Mouse (Mus musculus): ENCODE measurements around the gene Kcnq4. TPM values are rescaled to one million over a fixed set of nuclear protein-coding genes. Genes with fewer than 3 reads are reported as not detected.

The Kcnq4 gene
- total RNA-seq, 2 experiments from 2014 or later = 2.4 to 2.6 TPM

DNA sequence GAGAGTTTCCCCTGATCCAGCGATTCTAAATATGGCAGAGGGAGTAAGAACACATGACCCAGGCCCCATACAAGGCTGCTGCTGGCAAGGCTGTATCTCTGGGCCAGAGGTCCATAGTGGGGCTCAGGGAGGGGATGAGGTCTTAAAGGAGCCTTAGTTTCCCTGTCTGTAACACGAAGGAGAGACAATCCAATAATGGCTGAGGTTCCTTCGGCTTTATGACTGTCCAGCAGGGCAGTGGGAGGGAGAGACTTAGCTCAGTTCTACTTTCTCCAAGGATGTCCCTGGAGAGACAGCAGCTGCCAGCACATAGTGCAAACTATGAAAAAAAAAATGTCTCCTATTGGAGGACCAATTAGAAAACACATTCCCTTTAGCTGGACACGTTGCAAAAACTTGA is 22.2 kb downstream of the Kcnq4 start:
- intact Hi-C loops (cut with DNase I) = no loop called here
- DNase-seq = peak; percentile 29 to 34

DNA sequence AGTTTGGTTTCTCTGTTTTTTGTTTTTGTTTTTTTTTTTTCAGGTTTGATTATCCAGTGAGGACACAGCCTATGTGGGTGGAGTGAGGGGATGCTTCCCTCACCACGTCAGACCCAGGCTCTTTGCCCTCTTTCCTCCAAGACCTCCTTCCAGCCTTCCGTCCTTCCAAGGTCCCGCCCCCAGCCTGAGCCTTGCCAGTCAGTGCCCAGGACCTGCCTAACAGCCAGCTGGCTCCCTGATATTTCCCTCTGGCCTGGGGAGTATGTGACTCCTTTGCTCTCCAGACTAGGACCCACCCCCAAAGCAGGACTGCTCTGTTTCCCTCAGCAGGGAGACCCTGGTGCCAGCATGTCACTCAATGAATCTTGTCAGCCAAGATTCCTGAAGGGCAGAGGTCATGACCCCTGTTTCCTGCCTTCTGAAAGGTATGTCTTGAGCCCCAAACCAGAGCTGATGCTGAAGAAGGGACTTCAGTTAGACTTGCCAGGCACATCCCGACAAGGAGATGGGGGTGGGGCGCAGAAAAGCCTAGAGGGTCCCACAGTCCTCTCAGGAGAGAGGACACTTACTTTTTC is 22.8 kb downstream of the Kcnq4 start:
- intact Hi-C loops (cut with DNase I) = no loop called here
- peak in 1 of 2 experiments; percentile 23 for DNase-seq

DNA sequence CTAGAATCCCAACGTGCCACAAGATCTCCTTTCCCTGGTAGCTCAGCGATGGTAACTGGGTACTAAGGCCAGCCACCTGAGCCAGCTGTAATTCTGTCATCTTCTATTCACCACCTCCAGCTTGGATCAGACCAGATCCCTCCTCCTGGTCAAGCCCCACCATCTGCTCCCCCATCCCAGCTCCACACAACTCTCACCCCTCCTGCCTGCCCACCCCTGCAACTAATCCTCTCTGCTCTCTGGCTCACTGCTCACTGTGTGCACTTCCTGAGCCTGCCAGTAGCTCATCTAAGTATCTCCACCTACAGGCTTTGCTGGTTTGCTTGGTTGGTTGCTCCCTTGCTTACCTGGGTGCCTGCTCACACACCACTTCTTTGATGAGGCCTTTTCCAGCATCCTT is 26.8 kb downstream of the Kcnq4 start:
- intact Hi-C loops (cut with DNase I) = no loop called here

DNA sequence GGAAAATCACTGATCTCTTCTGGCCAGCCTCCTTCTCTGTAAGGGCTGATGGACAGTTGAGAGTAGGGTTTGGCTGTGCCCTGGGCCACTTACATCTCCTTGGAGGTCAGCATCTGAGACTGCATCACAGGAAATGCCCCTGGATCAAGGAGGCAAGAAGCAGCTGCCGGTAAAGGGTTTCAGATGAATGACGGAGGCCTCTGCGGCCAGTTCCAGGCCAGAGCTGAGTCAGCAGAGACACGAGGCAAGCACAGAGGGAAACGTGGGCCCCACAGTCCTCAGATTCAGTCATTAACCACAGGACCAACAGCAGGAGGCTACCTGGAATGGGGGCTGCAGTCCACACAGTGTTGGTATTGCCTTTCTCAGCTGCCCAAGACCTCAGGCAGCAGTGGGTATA is 29.3 kb downstream of the Kcnq4 start:
- intact Hi-C loops (cut with DNase I) = no loop called here
- no peak for DNase-seq

More for the DNA sequence above, 26.8 kb downstream of the Kcnq4 start:
- no peak for DNase-seq

DNA sequence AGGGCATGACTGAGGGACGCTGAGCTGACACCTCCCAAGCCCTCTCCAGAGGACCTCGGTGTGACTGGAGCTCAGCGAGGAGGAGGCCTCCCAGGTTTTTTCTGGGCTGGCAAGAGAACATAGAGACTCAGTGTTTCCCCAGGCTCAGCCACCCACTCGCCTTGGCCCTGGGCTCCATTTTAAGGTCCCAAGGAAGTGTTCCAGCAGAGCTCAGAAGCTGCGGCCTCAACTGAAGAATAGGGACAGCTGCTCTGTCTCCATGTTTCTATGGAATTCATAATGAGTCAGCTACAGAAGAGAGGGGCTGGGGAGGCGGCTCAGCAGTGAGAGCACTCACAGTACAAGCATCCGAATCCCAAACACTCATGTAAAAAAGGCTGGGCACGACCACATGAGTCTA is 30.8 kb downstream of the Kcnq4 start:
- intact Hi-C loops (cut with DNase I) = no loop called here
- no peak for DNase-seq

DNA sequence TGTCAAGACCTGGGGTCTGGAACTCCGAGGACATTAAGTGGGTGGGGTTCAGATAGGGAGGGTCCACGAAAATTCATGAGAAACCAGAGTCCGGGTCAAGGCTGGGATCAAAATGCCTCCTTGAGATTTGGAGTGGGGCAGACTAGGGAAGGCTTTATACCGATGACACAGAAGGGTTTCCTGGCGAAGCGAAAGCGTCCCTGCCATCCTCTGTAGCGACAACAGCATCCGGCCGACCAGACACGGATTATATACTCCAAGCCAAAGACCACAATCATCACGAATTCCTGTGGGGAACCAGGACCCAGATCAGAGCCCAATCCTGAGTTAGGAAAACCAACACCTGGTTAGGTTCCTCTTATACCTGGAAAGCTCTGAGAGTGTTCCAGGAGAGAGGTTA is 31.6 kb downstream of the Kcnq4 start:
- DNase-seq = no peak
- intact Hi-C loops (cut with DNase I) = no loop called here

DNA sequence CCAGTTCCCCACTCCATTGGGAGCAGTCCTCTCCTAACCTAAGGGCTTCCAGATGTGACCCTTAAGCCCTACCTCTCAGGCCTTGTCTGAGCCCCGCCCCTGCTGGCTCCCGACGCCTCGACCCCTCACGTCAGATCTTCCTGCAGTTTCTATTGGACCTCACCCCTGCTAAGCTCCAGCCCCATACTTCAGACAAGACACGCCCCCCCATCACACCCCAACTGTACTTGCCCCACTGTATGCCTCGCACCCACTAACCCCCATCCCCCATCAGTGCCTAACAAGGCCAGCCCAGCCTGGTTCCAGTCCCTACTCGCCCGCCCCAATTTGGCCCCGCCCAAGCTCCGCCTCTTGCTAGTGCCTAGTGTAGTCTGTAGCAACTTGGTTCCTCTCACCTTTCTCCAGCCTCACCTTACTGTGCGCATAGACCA is 32.3 kb downstream of the Kcnq4 start:
- intact Hi-C loops (cut with DNase I) = no loop called here
- DNase-seq = peak in 1 of 2 experiments; percentile 47

DNA sequence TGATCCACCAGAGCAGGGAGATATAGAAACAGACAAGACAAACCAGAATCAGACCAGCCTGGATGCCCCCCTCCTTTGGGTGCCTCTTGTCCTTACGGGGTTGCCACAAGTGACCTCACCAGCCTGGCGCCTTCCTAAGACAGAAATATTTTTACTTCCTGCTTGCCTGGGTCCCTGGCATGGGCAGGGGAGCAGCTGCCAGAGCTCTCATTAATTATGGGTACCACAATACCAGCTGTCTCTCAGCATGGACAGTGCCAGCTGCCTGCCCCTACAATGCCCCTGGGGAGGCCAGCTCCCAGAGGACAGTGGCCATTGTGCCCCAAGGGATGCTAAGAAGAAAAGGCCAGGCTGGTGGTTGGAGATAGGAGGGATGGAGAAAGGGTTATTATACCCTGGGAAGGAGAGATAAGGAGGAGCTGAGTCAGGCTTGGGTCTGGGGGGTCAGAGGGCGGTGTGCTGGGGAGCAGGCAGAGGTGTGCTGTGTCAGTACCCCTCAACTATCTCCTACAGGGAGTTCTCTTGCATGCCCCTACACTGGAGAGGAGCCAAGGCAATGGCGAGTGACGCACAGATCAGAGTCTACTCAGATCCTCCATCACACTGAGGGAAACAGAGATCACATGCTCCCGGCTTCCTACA is 34.4 kb downstream of the Kcnq4 start:
- no peak for DNase-seq
- intact Hi-C loops (cut with DNase I) = no loop called here

DNA sequence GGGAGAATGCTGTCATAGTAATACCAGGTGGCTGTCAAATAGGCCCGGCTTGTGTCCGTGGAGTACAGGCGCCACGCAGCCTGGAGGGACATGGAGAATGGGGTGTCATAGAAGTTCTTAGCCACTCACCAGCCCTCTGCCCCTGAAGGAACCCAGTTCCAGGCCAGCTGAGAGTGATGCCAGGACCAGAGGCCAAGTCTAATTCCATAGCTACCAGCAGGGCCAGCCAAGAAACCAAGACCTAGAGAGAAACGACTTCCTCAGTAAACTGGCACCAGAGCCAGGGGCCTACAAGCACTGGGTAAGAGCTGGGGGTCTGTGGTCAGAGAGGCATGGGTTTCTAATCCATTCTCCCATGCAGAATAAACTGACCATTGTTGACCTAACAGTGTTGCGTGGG is 35.4 kb downstream of the Kcnq4 start:
- intact Hi-C loops (cut with DNase I) = no loop called here
- DNase-seq = no peak

DNA sequence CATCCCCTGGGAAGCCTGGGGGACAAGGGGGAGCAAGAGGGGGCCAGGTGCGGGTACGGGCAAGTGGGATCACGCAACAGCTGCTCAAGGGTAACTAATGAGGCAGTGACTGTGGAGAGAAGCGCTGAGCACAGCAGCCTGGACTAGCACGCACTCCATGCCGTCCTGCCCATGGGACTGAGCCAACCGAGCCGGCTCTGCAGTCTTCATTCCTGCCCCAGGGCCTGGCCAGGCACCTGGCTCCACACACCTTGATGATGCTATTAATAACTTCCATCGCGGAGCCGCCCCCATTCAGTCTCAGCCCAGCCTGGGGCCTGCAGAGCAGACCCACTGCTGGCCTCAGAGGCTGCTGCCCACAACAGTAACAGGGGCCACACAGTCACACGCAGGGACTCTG is 36.2 kb downstream of the Kcnq4 start:
- no peak for DNase-seq
- intact Hi-C loops (cut with DNase I) = no loop called here

DNA sequence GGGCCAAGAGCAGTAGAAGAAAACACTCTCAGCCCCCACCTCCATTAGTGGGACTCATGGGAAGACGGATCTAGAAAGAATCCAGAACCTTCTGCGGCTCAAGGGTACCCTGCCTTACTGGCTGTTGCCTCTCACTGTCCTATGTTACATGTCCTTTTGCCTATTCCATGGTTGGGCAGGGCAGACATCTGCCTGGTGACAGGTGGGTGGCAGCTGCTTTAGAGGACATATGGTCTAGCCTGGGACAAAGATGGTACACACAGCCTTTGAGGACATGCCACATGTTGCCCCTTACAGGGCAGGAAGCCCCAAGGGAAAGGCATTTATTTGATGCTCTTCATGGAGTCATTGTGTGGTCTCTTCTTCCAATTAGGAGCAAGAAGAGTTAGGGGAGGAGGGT is 45.9 kb downstream of the Kcnq4 start:
- intact Hi-C loops (cut with DNase I) = no loop called here
- no peak for DNase-seq

DNA sequence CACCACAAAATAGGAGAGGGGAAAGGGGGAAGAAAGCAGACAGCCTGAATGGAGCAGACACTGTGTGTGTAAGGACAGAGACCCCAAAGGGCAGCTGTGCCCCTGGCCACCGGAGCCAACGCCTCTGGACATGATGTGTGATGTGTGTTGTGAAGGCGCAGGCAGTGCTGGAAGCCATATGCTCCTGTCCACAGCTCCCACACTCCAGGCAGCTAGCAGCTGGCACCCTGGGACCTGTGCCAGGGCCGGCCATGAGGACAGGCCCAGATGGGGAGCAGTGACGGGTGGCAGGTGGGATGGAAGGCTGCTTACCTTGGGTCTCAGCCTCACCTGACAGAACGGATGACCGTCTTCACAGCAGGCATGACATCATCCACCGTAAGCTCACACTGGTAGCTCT is 46.4 kb downstream of the Kcnq4 start:
- DNase-seq = no peak
- intact Hi-C loops (cut with DNase I) = no loop called here

DNA sequence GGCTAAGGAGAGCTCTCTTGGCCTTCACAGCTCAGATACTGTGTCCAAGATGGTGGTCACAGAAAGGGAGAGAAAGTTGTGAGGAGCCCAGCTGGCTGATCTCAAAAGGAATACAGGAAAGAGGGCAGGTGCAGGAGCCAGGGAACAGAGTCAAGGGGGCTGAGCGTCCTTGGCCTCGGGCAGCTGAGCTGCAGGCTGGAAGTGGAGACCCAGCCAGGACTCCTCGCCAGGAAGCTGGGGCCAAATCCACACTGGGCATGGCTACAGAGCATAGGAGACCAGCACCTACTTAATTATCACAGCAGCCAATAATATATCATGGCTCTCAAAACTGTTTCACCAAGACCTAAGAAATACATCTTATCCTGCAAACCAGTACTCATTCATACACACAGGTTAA is 47.2 kb downstream of the Kcnq4 start:
- no peak for DNase-seq
- intact Hi-C loops (cut with DNase I) = no loop called here

DNA sequence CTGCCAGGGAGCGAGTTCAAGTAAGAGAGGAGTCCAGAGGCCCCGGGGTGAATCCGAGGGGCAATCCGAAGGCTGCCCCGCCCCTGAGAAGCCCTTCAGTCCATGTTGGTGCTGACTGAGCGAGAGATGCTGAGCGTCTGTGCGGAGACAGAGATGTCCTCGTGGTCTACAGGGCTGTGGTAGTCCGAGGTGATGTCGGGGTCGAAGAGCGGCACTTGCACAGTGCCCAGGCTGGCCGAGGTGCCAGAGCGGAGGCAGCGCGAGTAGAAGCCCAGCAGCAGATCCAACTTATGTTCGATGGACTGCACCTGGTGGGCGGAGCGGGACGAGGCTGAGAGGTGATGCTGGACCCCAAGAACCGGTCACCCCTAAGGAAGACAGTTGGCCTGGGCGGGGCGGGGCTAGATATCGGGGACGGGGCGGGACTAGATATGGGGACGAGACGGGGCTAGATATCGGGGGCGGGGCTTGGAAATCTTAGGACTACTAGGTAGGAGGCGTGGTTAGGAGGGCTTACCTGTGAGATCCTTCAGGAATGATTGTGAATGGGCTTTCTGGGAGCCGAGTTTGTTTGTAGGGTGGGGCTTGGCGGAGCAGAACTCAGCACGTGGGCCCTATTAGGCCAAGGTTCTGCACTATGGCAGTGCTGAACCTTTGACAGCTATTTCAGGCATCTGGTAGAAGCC is 50.5 kb downstream of the Kcnq4 start:
- intact Hi-C loops (cut with DNase I) = no loop called here
- DNase-seq = no peak

DNA sequence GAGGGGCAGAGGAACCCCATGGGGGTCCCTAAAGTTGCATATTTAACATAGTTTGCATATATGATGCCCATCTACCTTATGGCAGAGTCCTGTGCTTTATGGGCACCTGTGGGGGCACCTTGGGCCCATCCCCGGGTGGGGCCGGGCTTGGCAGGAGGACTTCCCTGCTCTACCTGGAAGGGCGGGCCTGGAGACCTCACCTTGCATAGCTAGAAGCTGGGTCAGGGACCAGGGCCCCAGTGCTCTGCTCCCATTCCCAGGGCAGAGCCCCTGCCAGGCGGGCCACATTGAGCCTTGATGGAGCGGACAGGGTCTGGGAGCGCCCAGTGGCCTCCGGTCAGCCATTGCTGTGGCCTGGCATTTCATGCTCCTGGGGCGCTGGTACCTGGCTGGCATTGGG is 51.1 kb downstream of the Kcnq4 start:
- intact Hi-C loops (cut with DNase I) = no loop called here
- no peak for DNase-seq

DNA sequence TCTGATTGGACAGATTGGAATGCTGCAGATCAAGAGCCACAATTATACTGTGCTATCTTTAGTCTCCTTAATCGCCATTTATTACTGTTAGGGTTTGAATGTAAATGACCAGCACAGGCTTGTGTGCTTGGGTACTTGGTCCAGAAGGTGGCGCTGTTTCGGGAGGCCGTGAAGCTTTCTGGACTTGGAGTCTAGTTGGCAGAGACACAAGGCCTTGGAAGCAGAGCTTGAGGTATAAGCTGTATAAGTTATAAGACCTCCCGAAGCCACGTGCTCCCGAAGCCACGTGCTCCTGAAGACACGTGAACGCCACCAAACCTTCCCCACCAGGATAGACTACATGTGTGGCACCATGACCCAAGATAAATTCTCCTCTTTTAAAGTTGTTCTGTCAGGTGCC is 55.7 kb downstream of the Kcnq4 start:
- peak; percentile 40 to 58 for DNase-seq
- intact Hi-C loops (cut with DNase I) = loop anchor here (2.0 kb wide), 1 partner anchor 62 kb away; no protein-coding TSS in a partner anchor

DNA sequence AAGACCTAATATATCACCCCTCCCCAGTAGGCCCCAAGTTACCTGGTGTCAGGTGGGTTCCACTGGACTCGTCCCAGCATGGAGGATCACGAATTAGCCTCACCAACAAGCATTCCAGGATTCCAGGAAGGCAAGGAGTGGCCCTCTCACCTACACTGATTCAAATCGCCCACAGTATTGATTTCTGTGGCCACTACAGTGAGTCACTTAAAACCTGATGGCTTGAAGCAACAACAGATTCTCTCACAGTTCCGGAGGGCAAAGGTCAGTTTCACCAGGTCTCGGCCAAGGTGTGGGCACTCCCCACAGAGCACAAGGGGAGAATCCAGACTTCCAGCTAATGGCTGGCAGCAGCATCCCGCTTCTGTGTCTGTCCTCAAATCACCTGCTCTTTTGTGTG is 59.1 kb downstream of the Kcnq4 start:
- DNase-seq = no peak
- intact Hi-C loops (cut with DNase I) = no loop called here

DNA sequence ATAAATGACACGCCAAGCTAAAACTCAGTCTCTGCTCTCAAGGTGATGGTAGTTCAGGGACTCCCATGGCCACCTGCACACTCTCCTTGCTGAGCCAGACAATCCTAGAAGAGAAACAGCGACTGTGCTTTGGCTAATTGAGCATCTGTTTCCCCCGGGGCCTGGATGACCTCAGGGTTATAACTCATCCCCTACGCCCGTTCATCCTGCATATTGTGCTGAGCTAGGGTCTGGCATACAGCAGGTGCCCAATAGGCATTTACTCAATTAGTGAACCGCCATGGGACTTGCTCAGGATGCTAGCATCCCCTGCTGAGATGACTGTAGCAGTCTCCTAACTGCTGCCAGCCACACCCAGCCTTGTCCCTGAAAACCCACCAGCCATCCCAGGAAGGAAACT is 61.1 kb downstream of the Kcnq4 start:
- no peak for DNase-seq
- intact Hi-C loops (cut with DNase I) = no loop called here

DNA sequence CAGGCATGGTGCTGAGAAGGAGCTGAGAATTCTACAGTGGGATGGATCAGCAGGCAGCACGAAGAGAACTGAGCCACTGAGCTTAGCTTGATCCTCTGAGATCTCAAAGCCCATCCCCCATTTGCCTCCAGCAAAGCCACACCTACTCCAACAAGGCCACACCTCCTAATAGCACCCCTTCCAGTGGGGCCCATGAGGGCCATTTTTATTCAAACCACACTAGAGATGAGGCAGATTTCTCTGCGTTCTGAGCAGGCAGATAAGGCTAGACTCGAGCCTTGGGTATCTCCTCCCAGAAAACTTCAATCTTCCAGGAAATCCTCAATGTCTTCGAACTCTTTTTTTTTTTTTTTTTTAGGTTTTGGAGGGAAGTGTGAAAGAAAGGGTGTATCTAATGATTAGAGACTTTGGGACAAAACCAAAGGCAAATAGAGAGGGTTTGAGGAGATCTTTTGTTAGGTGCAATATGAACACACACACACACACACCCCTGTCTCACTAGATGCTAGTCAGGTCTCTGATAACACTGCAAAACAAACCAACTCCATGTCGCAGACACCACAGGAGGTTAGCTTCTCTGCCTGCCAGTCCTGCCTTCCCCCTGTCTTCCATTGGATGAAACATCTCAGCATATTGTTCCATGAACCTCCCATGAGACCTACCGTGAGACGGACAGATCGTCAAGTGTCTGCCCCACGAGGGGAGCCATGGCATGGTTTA is 65.0 kb downstream of the Kcnq4 start:
- DNase-seq = no peak
- intact Hi-C loops (cut with DNase I) = loop anchor here (2.0 to 5.0 kb wide), 3 partner anchors 71 to 296 kb away; no protein-coding TSS in a partner anchor

DNA sequence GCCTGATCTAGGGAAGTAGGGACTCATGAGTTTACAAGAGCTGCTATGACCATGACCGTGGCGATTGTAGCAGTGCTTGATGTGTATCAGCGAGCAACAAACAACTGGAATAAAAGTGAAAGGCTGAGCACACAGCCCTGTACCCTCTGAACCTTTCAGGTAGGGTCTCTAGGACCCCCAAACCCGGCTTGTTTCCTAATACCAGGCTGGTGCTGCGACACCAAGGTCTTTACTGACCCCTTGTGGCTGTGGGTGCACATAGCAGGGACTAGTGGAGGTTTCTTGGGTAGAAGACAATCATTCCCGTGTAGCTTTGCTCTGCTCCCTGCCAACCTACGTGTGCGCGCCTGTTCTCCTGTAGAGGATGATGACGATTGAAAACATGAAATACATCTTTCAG is 66.2 kb downstream of the Kcnq4 start:
- intact Hi-C loops (cut with DNase I) = loop anchor here (1.0 to 5.0 kb wide), 4 partner anchors 73 to 295 kb away; no protein-coding TSS in a partner anchor
- DNase-seq = peak; percentile 50 to 69

DNA sequence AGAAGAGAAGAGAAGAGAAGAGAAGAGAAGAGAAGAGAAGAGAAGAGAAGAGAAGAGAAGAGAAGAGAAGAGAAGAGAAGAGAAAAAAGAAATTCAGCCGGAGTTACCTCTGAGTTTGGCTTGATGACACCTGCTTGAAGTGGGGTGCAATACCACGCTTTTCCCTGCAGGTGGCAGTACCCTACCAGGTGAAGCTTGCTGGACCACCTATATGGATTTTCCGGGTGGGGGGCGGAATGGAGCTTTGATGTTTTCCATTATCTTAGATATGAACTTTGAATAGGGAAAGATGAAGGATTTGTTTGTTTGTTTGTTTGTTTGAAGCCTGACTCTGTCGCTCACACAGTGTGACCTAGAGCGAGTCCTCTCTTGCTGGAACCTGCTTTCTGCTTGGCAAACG is 67.5 kb downstream of the Kcnq4 start:
- intact Hi-C loops (cut with DNase I) = loop anchor here (5.0 kb wide), 2 partner anchors 206 to 294 kb away; no protein-coding TSS in a partner anchor
- peak; percentile 27 to 30 for DNase-seq
